Mouse (Mus musculus): ENCODE data around the gene Wwox.

GRCm38 (mm10) chr8:115088162-115088561 lies 648.7 kb downstream of the Wwox start:
- TF ChIP-seq POLR2A (IDR thresholded peaks at IDR 0.05; ENCODE audit: insufficient read depth, low read depth, low read length) (no peak), CTCF (IDR thresholded peaks at IDR 0.05; ENCODE audit: insufficient read depth, low read depth, low read length) (no peak)
